Mouse (Mus musculus) embryonic facial prominence, embryonic 15.5 days (tissue): ENCODE data around the gene Hsf2bp. TPM values are rescaled to one million over a fixed set of nuclear protein-coding genes. Genes with fewer than 3 reads are reported as not detected.

Experiments used
- ATAC-seq: fragments of 200-750 bp; cut with Nextera tagmentation; 2 replicates; pipeline ENCODE4 v1.8.0; 2017; ENCODE audit warnings: low read depth, moderate TSS enrichment; ENCODE audit not compliant: insufficient number of reproducible peaks, low FRiP score, low TSS enrichment
- H3K27ac ChIP-seq: fragments of 300-500 bp; sonication (generic); replicated peaks from 2 replicates; pipeline ENCODE4 v1.5.1; 2015; ENCODE audit warnings: mild to moderate bottlenecking, inconsistent platforms
- H3K27me3 ChIP-seq: fragments of 300-500 bp; sonication (generic); 2 replicates; pipeline ENCODE4 v1.6.1; 2015; ENCODE audit warnings: inconsistent platforms
- H3K36me3 ChIP-seq: fragments of 300-500 bp; sonication (generic); 2 replicates; pipeline ENCODE4 v1.6.1; 2015; ENCODE audit warnings: mild to moderate bottlenecking, inconsistent platforms
- H3K4me1 ChIP-seq: fragments of 300-500 bp; sonication (generic); 2 replicates; pipeline ENCODE4 v1.6.1; 2015; ENCODE audit warnings: inconsistent platforms
- H3K4me2 ChIP-seq: fragments of 300-500 bp; sonication (generic); replicated peaks from 2 replicates; pipeline ENCODE4 v1.6.1; 2015; ENCODE audit warnings: mild to moderate bottlenecking, inconsistent platforms
- H3K4me3 ChIP-seq: fragments of 300-500 bp; sonication (generic); replicated peaks from 2 replicates; pipeline ENCODE4 v1.5.1; 2015; ENCODE audit warnings: mild to moderate bottlenecking, inconsistent platforms
- H3K9ac ChIP-seq: fragments of 300-500 bp; sonication (generic); 2 replicates; pipeline ENCODE4 v1.6.1; 2015; ENCODE audit warnings: inconsistent platforms
- H3K9me3 ChIP-seq: fragments of 300-500 bp; sonication (generic); replicated peaks from 2 replicates; pipeline ENCODE4 v1.6.1; 2016; ENCODE audit warnings: inconsistent platforms
- WGBS: fragments of 180-500 bp; shearing (Covaris S2); methylation state at CpG from one replicate; pipeline ENCODE4 v1.1.7; 2015; 5-methylcytosine and 5-hydroxymethylcytosine counted together
- polyA plus RNA-seq: library from polyadenylated mRNA; unstranded; fragments of >200 nt; fragmentation: Nextera tagmentation; extraction: Ambion mirVana; gene quantifications from 2 replicates; pipeline ENCODE4 v1.2.1, GENCODE M21; 2015

Hsf2bp gene
- polyA plus RNA-seq, 1 experiment from 2014 or later: 1.1 TPM

DNA sequence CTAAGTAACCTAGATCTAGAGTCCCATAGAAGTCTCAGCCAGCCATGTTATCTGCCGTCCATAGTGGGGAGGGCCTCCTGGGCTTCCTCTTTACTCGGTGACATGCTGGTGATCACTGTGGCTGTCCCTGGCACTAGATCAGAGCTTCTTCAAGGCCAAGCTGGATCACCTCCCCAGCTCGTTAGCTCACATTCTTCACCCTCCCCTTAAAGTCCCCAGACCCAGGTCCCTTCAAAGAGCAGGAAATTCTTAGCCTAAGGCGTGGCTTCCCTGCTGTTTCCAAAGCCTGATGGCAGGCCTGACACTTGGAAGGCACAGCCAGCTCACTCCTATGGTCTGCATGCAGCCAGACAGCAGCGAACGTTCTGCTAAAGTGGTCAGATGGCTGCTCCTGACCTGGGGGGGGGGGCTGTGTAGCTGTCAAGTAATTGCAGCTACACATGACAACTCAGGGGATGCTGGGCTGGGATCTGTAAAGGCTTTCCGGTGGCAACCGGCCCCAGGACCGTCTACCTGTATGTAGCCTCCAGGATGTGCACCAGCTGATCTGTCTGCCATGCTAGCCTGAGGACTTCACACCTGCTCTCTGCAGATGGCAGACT is 115.5 kb downstream of the Hsf2bp start:
- H3K4me1 ChIP-seq: peaks cover 20% of the 10 kb centered on the region
- ATAC-seq: no peak
- no peak overlapping the region for H3K4me2 ChIP-seq
- no peaks in the 10 kb centered on the region for H3K27me3 ChIP-seq
- H3K36me3 ChIP-seq: no peaks in the 10 kb centered on the region
- no peak overlapping the region for H3K9ac ChIP-seq
- no peak overlapping the region for H3K27ac ChIP-seq
- 36% methylated on average over 9 of the region's 9 CpGs for WGBS
- H3K4me3 ChIP-seq: no peak overlapping the region
- H3K9me3 ChIP-seq: no peaks in the 10 kb centered on the region

DNA sequence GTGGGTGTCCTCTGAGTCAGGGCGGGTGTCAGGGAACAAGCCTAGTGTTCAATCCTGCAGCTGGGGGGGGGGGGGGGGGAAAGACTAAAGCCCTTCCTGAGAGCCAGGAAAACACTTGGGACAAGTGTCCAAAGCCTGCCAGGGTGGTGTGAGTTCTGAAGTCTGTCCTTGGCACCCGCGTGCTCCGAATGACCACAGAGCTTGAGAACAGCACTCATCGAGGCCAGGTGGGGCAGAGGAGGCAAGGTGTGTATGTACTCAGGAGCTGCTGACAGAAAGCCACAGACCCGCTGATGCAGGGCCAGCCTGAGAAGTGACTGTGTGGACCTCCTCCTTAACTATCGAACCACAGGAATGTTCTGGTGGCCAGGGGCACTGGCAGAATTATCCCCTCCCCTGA is 116.5 kb downstream of the Hsf2bp start:
- Histone ChIP-seq H3K36me3 (no peaks in the 10 kb centered on the region), H3K27me3 (no peaks in the 10 kb centered on the region), H3K9ac (no peak overlapping the region), H3K27ac (no peak overlapping the region), H3K4me2 (no peak overlapping the region), H3K4me1 (peaks cover 21% of the 10 kb centered on the region), H3K4me3 (no peak overlapping the region), H3K9me3 (no peaks in the 10 kb centered on the region)
- ATAC-seq: no peak
- 78% methylated on average over 7 of the region's 7 CpGs for WGBS

GRCm38 (mm10) chr17:31918374-31918773 is 117.8 kb downstream of the Hsf2bp start:
- peaks cover 23% of the 10 kb centered on the region for H3K4me1 ChIP-seq
- no peaks in the 10 kb centered on the region for H3K36me3 ChIP-seq
- H3K27ac ChIP-seq: no peak overlapping the region
- no peaks in the 10 kb centered on the region for H3K27me3 ChIP-seq
- no peaks in the 10 kb centered on the region for H3K9me3 ChIP-seq
- no peak overlapping the region for H3K4me3 ChIP-seq
- no peak overlapping the region for H3K4me2 ChIP-seq
- 90% methylated on average over 8 of the region's 8 CpGs for WGBS
- ATAC-seq: no peak
- no peak overlapping the region for H3K9ac ChIP-seq

- H3K27ac ChIP-seq: no peak overlapping the region
- H3K4me2 ChIP-seq: no peak overlapping the region
- no peaks in the 10 kb centered on the region for H3K36me3 ChIP-seq
- no peak for ATAC-seq
- no peaks in the 10 kb centered on the region for H3K9me3 ChIP-seq
- peaks cover 36% of the 10 kb centered on the region for H3K4me1 ChIP-seq
- no peak overlapping the region for H3K9ac ChIP-seq
- WGBS: 50% methylated on average over 6 of the region's 6 CpGs
- no peak overlapping the region for H3K4me3 ChIP-seq
- H3K27me3 ChIP-seq: no peaks in the 10 kb centered on the region
These were observed 119.7 kb downstream of the Hsf2bp start for GRCm38 (mm10) chr17:31916461-31916775.

DNA sequence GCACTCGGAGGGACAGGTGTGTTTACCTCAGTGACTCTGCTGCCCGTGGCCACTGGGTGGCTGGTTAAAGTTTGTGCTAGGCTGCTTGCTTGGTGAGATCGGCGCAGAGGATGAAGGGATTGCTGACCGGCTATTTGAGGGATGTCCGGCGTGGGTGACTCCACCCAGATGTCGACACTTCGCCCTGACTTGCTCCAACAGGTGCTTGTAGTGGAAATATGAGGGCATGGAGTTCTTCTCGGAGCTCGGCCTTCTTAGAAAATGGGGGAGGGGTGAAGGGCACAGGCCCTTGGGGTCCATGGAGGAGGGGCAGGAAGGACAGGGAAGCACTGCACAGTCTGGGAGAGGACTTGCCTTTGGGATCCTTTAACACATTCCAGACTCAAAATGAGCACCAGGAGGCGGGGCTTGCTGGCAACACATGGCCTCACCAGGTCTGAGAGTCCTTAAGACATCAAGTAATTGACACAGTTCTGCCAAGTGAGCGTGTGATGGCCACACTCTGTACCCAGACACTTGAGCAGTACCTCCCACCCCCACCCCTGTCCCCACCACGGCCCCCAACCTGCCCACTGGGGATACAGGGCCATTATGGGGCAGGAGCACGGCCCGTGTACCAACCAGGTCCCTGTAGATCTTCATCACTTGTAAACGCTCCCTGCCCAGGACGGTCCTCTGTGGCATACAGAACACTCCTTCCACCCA is 120.2 kb downstream of the Hsf2bp start:
- Histone ChIP-seq H3K9me3 (no peaks in the 10 kb centered on the region), H3K4me3 (no peak overlapping the region), H3K4me1 (peaks cover 32% of the 10 kb centered on the region), H3K27ac (no peak overlapping the region), H3K27me3 (no peaks in the 10 kb centered on the region), H3K9ac (no peak overlapping the region), H3K36me3 (no peaks in the 10 kb centered on the region), H3K4me2 (no peak overlapping the region)
- WGBS: 49% methylated on average over 18 of the region's 18 CpGs
- ATAC-seq: peak; percentile 52; the same call in 1 of the 2 replicates

GRCm38 (mm10) chr17:31914323-31914722 is 121.8 kb downstream of the Hsf2bp start:
- WGBS: 79% methylated on average over 5 of the region's 5 CpGs
- no peak overlapping the region for H3K4me2 ChIP-seq
- H3K4me1 ChIP-seq: peaks cover 25% of the 10 kb centered on the region
- H3K9ac ChIP-seq: no peak overlapping the region
- H3K36me3 ChIP-seq: no peaks in the 10 kb centered on the region
- no peaks in the 10 kb centered on the region for H3K27me3 ChIP-seq
- no peak for ATAC-seq
- H3K9me3 ChIP-seq: no peaks in the 10 kb centered on the region
- no peak overlapping the region for H3K4me3 ChIP-seq
- no peak overlapping the region for H3K27ac ChIP-seq

GRCm38 (mm10) chr17:31912881-31913662 is 123.1 kb downstream of the Hsf2bp start:
- 46% methylated on average over 18 of the region's 18 CpGs for WGBS
- peak overlapping the region; percentile 58 for H3K27ac ChIP-seq

GRCm38 (mm10) chr17:31912387-31912786 is 123.8 kb downstream of the Hsf2bp start:
- Histone ChIP-seq H3K9ac (no peak overlapping the region), H3K4me1 (peaks cover 25% of the 10 kb centered on the region), H3K4me3 (no peak overlapping the region), H3K9me3 (no peaks in the 10 kb centered on the region), H3K36me3 (no peaks in the 10 kb centered on the region), H3K4me2 (no peak overlapping the region), H3K27ac (peak overlapping the region; percentile 58), H3K27me3 (no peaks in the 10 kb centered on the region)
- 54% methylated on average over 16 of the region's 16 CpGs for WGBS
- no peak for ATAC-seq

More at GRCm38 (mm10) chr17:31912881-31913662, 123.1 kb downstream of the Hsf2bp start:
- H3K4me2 ChIP-seq: no peak overlapping the region
- ATAC-seq: no peak
- H3K4me1 ChIP-seq: peaks cover 25% of the 10 kb centered on the region
- H3K36me3 ChIP-seq: no peaks in the 10 kb centered on the region
- H3K9ac ChIP-seq: no peak overlapping the region
- no peaks in the 10 kb centered on the region for H3K27me3 ChIP-seq
- H3K4me3 ChIP-seq: no peak overlapping the region
- H3K9me3 ChIP-seq: no peaks in the 10 kb centered on the region

DNA sequence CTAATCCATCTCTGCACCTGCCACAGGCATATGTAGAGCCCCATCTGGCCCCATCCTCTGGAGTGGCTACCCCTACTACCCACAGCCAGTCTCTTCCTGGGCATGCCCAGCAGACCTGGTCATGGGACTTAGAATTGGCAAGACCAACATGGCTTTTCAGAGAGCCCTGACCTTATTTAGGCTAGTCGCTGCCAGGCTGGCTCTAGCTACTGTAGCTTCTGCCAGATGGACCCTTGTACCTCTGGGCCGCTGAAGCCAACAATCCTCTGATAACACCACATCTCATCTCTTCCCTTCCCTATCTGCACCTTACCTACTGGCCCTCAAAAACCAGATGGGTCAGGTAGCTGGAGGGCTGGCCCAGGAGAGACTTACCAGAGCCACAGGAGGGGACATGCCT is 127.2 kb downstream of the Hsf2bp start:
- Histone ChIP-seq H3K9ac (no peak overlapping the region), H3K4me1 (peaks cover 15% of the 10 kb centered on the region), H3K9me3 (no peaks in the 10 kb centered on the region), H3K27ac (no peak overlapping the region), H3K4me3 (no peak overlapping the region), H3K27me3 (no peaks in the 10 kb centered on the region), H3K36me3 (no peaks in the 10 kb centered on the region), H3K4me2 (no peak overlapping the region)
- ATAC-seq: no peak
- 98% methylated on average over 2 of the region's 2 CpGs for WGBS

- H3K27me3 ChIP-seq: no peaks in the 10 kb centered on the region
- H3K9me3 ChIP-seq: no peaks in the 10 kb centered on the region
- no peak overlapping the region for H3K4me3 ChIP-seq
- no peaks in the 10 kb centered on the region for H3K4me1 ChIP-seq
- H3K36me3 ChIP-seq: no peaks in the 10 kb centered on the region
- H3K9ac ChIP-seq: no peak overlapping the region
- no peak overlapping the region for H3K4me2 ChIP-seq
- 0 out of 2 replicates have a peak overlapping the region, but pooled peaks have one; percentile 39 for H3K27ac ChIP-seq
- ATAC-seq: no peak
- WGBS: 90% methylated on average over 3 of the region's 3 CpGs
These were observed 129.7 kb downstream of the Hsf2bp start for GRCm38 (mm10) chr17:31906441-31906840.

GRCm38 (mm10) chr17:31905791-31906211 is 130.3 kb downstream of the Hsf2bp start:
- ATAC-seq: no peak

More at GRCm38 (mm10) chr17:31905791-31906211, 130.3 kb downstream of the Hsf2bp start:
- Histone ChIP-seq H3K9ac (no peak overlapping the region), H3K36me3 (no peaks in the 10 kb centered on the region), H3K27me3 (no peaks in the 10 kb centered on the region), H3K4me2 (no peak overlapping the region), H3K9me3 (no peaks in the 10 kb centered on the region), H3K27ac (0 out of 2 replicates have a peak overlapping the region, but pooled peaks have one; percentile 39), H3K4me3 (no peak overlapping the region), H3K4me1 (no peaks in the 10 kb centered on the region)
- WGBS: 46% methylated on average over 10 of the region's 10 CpGs
